Mouse (Mus musculus) retina, embryonic 14.5 days (tissue): ENCODE measurements around the gene Lrrc41.

Experiments used
- DNase-seq: peaks from one replicate; pipeline ENCODE4 v3.0.0-alpha.2; 2015; ENCODE audit warnings: low spot score

Lrrc41 gene

GRCm38 (mm10) chr4:116074861-116075620 is at the start of gene Lrrc41, which contains the start of gene Uqcrh:
TSS of gene Lrrc41 (plus strand) at chr4:116075269.
TSS of gene Uqcrh (minus strand) at chr4:116075071.
- DNase-seq = peak; percentile 97

- DNase-seq = no peak
Observed at GRCm38 (mm10) chr4:116032906-116033305, 42.2 kb upstream of the Lrrc41 start.

DNA sequence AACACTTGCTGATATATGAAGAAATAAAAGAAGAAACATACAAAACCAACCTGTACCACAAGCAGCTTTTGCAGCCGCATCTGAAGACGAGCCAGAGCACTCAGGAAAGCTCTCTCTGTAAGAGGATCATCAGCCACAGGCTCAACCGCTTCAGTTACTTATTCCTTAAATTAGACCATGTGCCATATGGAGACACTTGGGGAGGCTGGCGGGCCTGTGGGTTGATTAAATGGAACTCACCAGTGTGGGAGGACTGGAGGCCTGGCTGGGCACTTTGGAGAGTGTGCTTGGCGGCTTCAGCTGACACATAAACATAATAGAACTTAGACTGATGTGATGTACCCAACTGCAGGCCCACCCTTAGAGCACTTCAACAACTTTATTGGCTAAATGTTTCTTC is 41.7 kb upstream of the Lrrc41 start:
- no peak for DNase-seq

- DNase-seq = no peak
Observed at GRCm38 (mm10) chr4:116040466-116040865, 34.6 kb upstream of the Lrrc41 start.

- no peak for DNase-seq
Observed at GRCm38 (mm10) chr4:116042186-116042585, 32.9 kb upstream of the Lrrc41 start.

- DNase-seq = no peak
Observed at GRCm38 (mm10) chr4:116046604-116047003, 28.5 kb upstream of the Lrrc41 start.

GRCm38 (mm10) chr4:116047681-116048080 is 27.4 kb upstream of the Lrrc41 start:
- DNase-seq = no peak

DNA sequence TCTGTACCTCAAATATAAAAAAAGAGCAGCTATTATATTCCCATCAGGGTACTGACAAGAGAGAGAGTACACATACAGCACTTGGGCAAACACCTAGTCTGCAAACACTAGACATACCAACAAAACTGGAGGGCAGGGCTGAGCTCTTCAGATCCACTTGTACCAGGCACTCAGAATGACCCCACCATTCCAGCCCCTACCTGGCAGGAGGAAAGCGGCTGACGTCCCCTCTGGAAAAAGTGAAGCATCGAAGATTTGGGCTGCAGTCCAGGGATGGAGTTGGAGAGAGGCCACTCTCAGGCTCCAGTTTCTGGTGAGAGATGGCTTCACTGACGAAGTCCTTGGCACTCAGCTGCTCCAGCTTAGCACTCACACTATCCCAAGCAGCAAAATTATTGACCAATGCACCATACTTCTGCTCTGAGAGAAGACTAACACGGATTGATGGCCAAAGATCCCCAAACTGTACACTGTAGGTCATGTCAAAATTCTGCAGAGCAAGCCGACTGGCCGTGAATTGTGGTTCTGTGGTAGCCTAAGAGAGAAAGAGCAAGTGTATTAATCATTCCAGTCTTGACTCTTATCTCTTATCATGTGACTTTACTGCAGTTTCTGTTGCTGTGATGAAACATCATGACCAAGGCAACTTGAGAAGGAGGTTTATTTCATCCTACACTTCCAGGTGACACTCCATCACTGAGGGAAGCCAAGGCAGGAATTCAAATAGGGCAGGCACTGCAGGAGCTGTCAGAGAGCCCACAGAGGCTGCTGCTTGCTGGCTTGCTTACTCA is 26.7 kb upstream of the Lrrc41 start:
- DNase-seq = no peak

DNA sequence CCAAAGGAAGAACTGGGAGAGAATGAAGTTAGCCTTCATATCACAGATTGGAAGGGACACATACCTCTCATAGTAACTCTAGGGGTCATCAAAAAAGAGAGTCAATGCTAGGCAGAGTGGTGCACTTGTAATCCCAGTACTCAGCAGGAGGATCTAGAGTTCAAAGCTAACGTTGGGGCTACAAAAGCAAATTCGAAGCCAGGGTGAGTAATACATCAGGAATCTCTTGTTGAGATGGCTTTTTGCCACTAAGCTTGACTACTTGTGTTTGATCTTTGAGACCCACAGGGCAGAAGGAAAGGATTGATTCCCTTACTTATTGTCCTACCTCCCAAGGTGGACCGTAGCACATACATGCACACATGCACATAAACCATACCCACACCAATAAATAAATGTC is 25.9 kb upstream of the Lrrc41 start:
- DNase-seq = no peak

- peak; percentile 73 for DNase-seq
Observed at GRCm38 (mm10) chr4:116052526-116053293, 22.4 kb upstream of the Lrrc41 start.

DNA sequence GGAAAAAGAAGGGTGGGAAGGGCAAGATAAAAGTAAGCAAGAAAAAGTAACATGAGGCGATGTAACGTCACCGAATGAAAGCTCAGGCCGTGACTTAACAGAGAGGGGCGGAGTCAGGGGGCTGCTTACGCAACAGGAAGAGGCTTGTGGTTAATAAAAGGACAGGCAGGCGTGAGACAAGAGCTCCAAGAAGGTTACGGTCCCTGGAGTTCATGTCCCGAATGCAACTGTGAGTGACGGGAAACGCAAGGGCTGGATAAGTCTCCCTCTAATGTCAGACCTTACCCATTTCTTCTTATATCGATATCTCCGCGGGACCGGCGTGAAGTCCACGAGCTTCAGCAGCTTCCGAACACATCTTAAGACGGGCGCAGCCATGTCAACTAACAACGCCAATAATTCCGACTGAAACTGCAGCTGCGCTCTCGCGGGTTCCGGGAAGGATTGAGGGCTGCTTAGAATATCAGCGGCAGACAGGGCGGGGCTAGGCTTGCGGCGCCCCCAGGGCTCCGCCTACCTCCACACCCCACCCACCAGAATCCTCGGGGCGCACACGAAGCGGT is 21.6 kb upstream of the Lrrc41 start, which contains the start of gene Nsun4:
Gene Nsun4, minus strand, starts transcription at position 478 of the 563 bp plus-strand sequence.
- DNase-seq = peak; percentile 91

DNA sequence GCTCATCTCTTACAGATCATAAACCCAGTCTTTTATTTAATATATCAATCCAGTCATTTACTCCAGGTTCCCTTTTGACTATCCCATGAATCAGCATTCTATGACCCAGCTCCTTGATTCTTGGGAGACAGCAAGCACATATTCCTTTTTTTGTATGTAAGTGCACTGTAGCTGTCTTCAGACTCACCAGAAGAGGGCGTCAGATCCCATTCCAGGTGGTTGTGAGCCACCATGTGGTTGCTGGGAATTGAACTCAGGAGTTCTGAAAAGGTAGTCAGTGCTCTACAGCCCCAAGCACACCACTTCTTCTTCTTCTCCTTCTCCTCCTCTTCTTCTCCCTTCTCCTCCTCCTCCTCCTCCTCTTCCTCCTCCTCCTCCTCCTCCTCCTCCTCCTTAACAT is 17.5 kb upstream of the Lrrc41 start:
- no peak for DNase-seq

- no peak for DNase-seq
Observed at GRCm38 (mm10) chr4:116059012-116059726, 15.9 kb upstream of the Lrrc41 start.

DNA sequence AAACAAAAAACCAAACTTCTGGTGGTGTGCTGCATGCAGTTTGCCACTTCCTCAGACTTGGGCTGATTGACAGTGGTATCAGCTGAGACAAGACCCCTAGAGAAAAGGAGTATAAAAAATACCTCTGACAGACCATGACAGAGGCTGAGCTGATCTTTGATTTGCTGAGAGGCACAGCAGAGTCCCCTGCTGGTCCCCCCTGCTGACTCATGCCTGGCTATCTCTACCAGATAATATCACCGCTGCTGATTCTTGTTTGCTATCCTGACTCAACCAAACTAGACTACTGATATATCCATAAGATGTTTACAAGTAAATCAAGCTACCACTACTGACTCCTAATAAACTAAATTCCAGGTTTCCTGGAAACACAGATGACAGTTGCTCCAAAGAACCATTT is 11.2 kb upstream of the Lrrc41 start:
- DNase-seq = no peak

DNA sequence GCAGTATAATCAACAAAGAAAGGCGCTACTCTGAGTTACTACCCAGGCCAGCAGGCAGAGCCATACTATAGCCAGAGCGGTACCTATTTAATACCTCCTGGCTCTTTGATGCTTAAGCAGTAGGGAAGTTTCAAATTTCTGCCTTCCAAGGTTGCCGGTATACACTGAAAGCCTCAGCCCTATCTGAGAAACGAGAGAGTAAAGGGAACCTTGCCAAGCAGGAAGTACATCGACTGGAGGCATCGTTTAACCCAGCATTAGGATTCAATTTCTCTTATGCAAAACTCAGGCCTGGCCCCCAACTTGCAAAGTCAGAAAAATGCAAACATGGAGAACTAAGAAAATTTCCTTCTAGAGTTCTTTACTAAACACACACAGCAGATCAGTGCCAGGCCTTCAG is 5.0 kb upstream of the Lrrc41 start:
- DNase-seq = no peak

DNA sequence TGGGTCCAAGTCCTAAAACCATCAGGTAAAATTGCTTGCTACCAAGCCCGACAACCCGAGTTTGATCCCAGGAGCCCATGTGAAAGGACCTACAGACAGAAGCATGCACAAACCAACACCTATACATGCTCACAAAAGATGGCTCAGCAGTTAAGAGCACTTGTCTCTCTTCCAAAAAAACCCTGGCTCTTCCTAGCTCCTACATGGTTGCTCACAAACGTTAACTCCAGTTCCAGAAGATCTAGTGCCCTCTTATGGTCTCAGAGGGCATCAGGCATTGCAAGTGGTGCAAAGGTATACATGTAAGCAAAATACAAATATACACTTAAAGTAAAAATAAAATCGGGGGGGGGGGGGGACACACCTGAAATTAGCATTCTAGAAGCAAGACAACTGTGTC is 1.9 kb upstream of the Lrrc41 start:
- DNase-seq = peak; percentile 33

- peak; percentile 57 for DNase-seq
Observed at GRCm38 (mm10) chr4:116074145-116074675, 859 bp upstream of the Lrrc41 start.

DNA sequence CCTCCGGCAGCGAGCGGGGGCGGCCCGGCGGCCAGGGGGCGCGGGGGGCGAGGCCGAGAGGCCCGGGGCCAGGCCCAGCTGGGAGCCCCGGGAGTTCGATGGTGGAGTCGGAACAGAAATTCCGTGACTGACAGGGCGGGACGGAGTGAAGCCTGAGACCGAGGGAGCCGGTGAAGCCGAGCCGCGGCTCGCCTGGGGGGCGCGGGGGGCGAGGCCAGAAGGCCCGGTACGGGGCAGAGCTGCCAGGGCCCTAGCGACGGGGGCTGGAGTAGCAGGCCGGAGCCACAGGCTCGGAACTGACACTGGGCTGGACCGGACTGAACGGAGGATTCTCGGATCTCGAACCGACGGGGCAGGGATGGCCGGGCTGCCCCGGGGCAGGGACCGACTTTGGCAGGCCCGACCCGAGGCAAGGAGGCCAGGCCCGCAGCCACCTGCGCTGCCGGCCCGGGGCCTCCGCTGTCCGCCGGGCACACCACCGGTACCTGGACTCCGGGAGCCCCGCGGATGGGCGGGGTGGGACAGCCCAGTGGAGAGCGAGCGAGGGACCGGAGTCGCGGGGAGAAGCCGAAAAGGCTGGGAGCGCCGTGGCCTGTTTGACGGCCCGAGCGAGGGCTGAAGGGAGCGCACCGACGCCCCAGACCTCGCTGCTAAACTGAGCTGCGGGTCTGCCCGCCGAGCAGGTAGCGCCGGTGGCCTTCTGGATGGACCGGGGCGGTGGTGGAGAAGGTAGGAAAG is 731 bp downstream of the Lrrc41 start:
- DNase-seq = peak; percentile 79

GRCm38 (mm10) chr4:116076369-116077231 is 1.5 kb downstream of the Lrrc41 start:
- peak; percentile 59 for DNase-seq
